Mouse (Mus musculus) limb, embryonic 14.5 days (tissue): ENCODE results near the gene Pappa2. TPM values are rescaled to one million over a fixed set of nuclear protein-coding genes. Genes with fewer than 3 reads are reported as not detected.

Experiments used
- ATAC-seq: fragments of 200-750 bp; cut with Nextera tagmentation; 2 replicates; pipeline ENCODE4 v1.8.0; 2017; ENCODE audit warnings: low read depth, moderate number of reproducible peaks, moderate TSS enrichment; ENCODE audit not compliant: low FRiP score
- DNase-seq: peaks from one replicate; pipeline ENCODE4 v3.0.0-alpha.2; 2015; ENCODE audit warnings: low spot score
- H3K27ac ChIP-seq: fragments of 300-500 bp; sonication (generic); replicated peaks from 2 replicates; pipeline ENCODE4 v1.5.1; 2014; ENCODE audit warnings: low read depth, mild to moderate bottlenecking, low read length, moderate library complexity, mixed read lengths
- H3K27me3 ChIP-seq: fragments of 300-500 bp; sonication (generic); 2 replicates; pipeline ENCODE4 v1.6.1; 2014; ENCODE audit warnings: low read length, mixed read lengths; ENCODE audit not compliant: control insufficient read depth, insufficient read depth
- H3K36me3 ChIP-seq: fragments of 300-500 bp; sonication (generic); 2 replicates; pipeline ENCODE4 v1.6.1; 2014; ENCODE audit warnings: mild to moderate bottlenecking, low read length, moderate library complexity, mixed read lengths; ENCODE audit not compliant: control insufficient read depth, insufficient read depth
- H3K4me1 ChIP-seq: fragments of 300-500 bp; sonication (generic); 2 replicates; pipeline ENCODE4 v1.6.1; 2014; ENCODE audit warnings: antibody characterized with exemption, low read length, mixed read lengths; ENCODE audit not compliant: control insufficient read depth, insufficient read depth
- H3K4me2 ChIP-seq: fragments of 300-500 bp; sonication (generic); replicated peaks from 2 replicates; pipeline ENCODE4 v1.6.1; 2014; ENCODE audit warnings: low read depth, mild to moderate bottlenecking, low read length, moderate library complexity; ENCODE audit not compliant: severe bottlenecking
- H3K4me3 ChIP-seq: fragments of 300-500 bp; sonication (generic); replicated peaks from 2 replicates; pipeline ENCODE4 v1.5.1; 2014; ENCODE audit warnings: low read length
- H3K9ac ChIP-seq: fragments of 300-500 bp; sonication (generic); 2 replicates; pipeline ENCODE4 v1.6.1; 2014; ENCODE audit warnings: mild to moderate bottlenecking, low read depth, low read length, moderate library complexity; ENCODE audit not compliant: severe bottlenecking
- H3K9me3 ChIP-seq: fragments of 300-500 bp; sonication (generic); 2 replicates; pipeline ENCODE4 v1.6.1; 2016; ENCODE audit warnings: low read length; ENCODE audit not compliant: control insufficient read depth
- POLR2A ChIP-seq: fragments of 200-500 bp; IDR thresholded peaks from 2 replicates; pipeline ENCODE4 v1.8.0; 2012; ENCODE audit warnings: inconsistent platforms, mild to moderate bottlenecking, moderate library complexity, borderline replicate concordance; ENCODE audit not compliant: insufficient read depth, insufficient read length; ENCODE audit errors: extremely low read depth
- WGBS: fragments of 180-500 bp; shearing (Covaris S2); extraction: QIAGEN DNeasy Blood & Tissue Kit; methylation state at CpG from one replicate; pipeline ENCODE4 v1.1.7; 2014; 5-methylcytosine and 5-hydroxymethylcytosine counted together
- polyA plus RNA-seq, 2 experiments: library from polyadenylated mRNA; depleted of rRNA in 1 of 2; stranded (reverse) in 1 of 2; unstranded in 1 of 2; fragments of >200 nt; fragmentation: Nextera tagmentation in 1 of 2; extraction: Ambion mirVana in 1 of 2; gene quantifications; 2 replicates each; pipeline versions ENCODE4 v1.2.1 to v1.2.3; 2012 to 2014

Gene Pappa2
- polyA plus RNA-seq, 2 experiments = 3.8 to 5.2 TPM

DNA sequence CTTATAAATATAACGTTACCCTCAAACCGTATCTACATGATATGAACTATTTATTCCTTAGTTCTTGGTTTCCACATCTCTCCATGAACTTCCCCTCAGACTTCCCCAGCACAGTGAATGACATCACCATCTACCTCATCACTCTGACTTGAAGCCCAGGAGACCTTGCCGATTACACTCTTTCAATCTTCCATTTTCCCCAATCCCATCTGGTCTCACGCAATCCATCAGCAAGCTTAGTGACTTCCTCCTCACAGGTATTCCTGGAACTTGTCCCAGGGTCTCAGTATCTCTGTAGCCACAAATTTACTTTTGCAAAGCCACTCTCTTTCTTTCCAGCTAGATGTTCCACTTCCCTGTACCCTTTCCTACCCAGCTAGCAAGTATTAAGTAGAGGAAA lies 209.5 kb downstream of the Pappa2 start:
- no peak for TF ChIP-seq POLR2A
- WGBS = 90% methylated on average over 4 of the region's 4 CpGs

DNA sequence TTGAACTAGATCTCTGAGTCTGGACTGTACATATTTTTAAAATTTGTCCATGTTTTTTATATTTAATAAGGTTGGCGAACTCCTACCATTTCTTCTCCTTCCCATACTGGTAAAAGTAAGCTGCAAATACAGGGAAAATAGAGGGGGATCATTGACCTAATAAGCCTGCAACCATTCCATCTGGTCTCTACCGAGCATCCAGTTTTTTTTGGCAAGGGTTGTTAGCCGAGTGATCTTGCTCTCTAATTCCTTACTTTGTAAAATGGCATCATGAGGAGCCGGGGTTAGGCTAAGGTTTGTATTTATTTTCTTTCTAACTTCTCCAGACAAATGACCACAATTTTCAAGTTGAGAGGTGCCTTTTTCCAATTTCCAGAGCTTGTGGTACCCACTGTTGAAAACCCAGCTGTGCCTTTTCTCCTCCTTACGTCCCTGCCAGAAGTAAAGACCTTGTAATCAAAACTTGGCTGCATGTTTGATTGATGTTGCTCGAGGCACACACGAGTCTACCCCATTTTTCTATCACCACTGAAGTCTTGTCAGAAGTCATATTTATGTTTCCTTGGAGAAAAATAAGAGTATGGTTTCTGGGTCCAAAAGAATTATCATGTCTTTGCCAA lies 210.1 kb downstream of the Pappa2 start:
- Histone ChIP-seq H3K36me3 (no peaks in the 10 kb centered on the region), H3K4me3 (no peak overlapping the region), H3K9me3 (no peaks in the 10 kb centered on the region), H3K4me1 (no peaks in the 10 kb centered on the region), H3K4me2 (no peak overlapping the region), H3K27ac (no peak overlapping the region), H3K27me3 (no peaks in the 10 kb centered on the region), H3K9ac (no peak overlapping the region)
- DNase-seq = no peak
- no peak for TF ChIP-seq POLR2A
- no peak for ATAC-seq
- 74% methylated on average over 7 of the region's 7 CpGs for WGBS

More for the DNA sequence above, 209.5 kb downstream of the Pappa2 start:
- H3K9ac ChIP-seq = no peak overlapping the region
- no peaks in the 10 kb centered on the region for H3K27me3 ChIP-seq
- no peak overlapping the region for H3K4me2 ChIP-seq
- DNase-seq = no peak
- no peaks in the 10 kb centered on the region for H3K4me1 ChIP-seq
- H3K36me3 ChIP-seq = no peaks in the 10 kb centered on the region
- H3K27ac ChIP-seq = no peak overlapping the region
- no peak overlapping the region for H3K4me3 ChIP-seq
- no peak for ATAC-seq
- H3K9me3 ChIP-seq = no peaks in the 10 kb centered on the region

DNA sequence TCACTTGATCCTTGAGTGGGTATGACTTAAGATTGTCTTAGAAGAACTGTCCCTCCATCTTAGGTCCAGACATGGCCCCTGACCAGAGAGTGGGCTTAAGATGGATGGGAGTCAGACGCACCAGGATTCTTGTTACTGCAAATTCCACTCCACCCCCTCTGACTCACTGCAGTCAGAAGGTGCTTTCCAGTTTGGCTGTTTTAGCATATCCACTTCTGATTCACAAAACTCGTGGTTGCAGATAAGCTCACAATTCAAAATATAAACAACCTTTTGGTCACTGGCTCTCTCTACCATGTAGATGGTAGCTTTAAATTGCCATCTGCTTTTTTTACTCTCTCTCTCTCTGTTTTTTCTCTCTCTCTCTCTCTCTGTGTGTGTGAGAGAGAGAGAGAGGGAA lies 214.4 kb downstream of the Pappa2 start:
- H3K4me1 ChIP-seq = no peaks in the 10 kb centered on the region
- H3K4me3 ChIP-seq = no peak overlapping the region
- H3K4me2 ChIP-seq = no peak overlapping the region
- no peak for DNase-seq
- no peak for TF ChIP-seq POLR2A
- 55% methylated on average over 2 of the region's 2 CpGs for WGBS
- H3K27me3 ChIP-seq = no peaks in the 10 kb centered on the region
- no peak for ATAC-seq
- no peak overlapping the region for H3K9ac ChIP-seq
- H3K9me3 ChIP-seq = no peaks in the 10 kb centered on the region
- H3K36me3 ChIP-seq = no peaks in the 10 kb centered on the region
- H3K27ac ChIP-seq = no peak overlapping the region

DNA sequence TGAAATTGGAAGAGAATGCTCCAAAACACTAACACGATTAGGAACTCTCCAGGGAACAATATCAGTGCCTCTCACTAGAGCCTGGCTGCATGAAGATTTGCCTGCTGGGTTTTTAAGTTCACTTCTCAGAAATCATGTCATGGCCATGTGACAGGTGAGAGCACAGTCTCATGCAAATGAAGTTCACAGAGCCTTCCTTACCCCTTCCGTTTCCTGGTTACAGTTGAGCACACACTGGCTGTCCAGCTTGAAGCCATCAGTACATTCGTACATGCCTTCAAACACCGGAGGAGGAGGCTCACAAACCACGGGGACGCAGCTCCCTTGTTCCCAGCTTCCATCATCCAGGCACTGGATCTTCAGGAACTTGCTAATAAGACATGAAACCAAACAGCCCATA lies 215.6 kb downstream of the Pappa2 start:
- no peaks in the 10 kb centered on the region for H3K9me3 ChIP-seq
- no peak overlapping the region for H3K4me3 ChIP-seq
- no peak overlapping the region for H3K27ac ChIP-seq
- 75% methylated on average over 6 of the region's 6 CpGs for WGBS
- H3K27me3 ChIP-seq = no peaks in the 10 kb centered on the region
- H3K9ac ChIP-seq = no peak overlapping the region
- no peaks in the 10 kb centered on the region for H3K4me1 ChIP-seq
- TF ChIP-seq POLR2A = no peak
- ATAC-seq = no peak
- H3K4me2 ChIP-seq = no peak overlapping the region
- no peaks in the 10 kb centered on the region for H3K36me3 ChIP-seq
- DNase-seq = no peak

DNA sequence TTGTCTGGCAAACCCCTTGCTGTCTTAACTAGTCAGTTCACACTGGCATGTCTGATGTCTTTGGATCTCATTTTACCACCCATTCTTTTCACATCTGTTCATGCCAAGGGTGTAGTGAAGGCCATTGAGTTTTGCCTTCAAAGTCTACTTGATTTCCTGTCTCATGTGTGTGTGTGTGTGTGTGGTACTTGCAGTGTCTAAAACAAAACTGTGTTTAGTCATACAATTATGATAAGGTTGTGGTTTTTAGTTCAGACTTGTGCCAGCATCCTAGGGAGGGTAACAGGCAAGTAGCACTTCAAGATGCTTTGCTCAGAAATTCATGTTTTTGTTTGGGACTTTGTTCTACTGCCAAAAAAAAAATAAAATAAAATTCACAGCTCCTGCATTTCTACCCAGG lies 216.1 kb downstream of the Pappa2 start:
- Histone ChIP-seq H3K27me3 (no peaks in the 10 kb centered on the region), H3K9ac (no peak overlapping the region), H3K36me3 (no peaks in the 10 kb centered on the region), H3K4me1 (no peaks in the 10 kb centered on the region), H3K4me2 (no peak overlapping the region), H3K9me3 (no peaks in the 10 kb centered on the region), H3K4me3 (no peak overlapping the region), H3K27ac (no peak overlapping the region)
- DNase-seq (no peak), ATAC-seq (no peak)
- no peak for TF ChIP-seq POLR2A
